In genomic region chr2:160883912-160884311, GRCm38 (mm10) we compare ENCODE assay signal across 13 mouse cellular contexts. TPM values are rescaled to one million over a fixed set of nuclear protein-coding genes. Genes with fewer than 3 reads are reported as not detected.
DNase-seq lines count a peak whose midpoint lies in the region; ATAC-seq and TF ChIP-seq lines count a peak whose summit lies in the region.
"Had no signal": no experiment of that assay in that cellular context is flagged by ENCODE, and none has a peak within 500 bp of the region (broad histone marks: within the 10 kb centered on the region; RNA-seq: fewer than 3 reads in every experiment).

No protein-coding gene starts in this region.

- H3K9me3 ChIP-seq in midbrain, embryonic 11.5 days (ENCODE audit: control insufficient read depth, low read length): no peaks in the 10 kb centered on the region
- no peaks in the 10 kb centered on the region for H3K9me3 ChIP-seq in midbrain, embryonic 10.5 days (replicated peaks)
- H3K9me3 ChIP-seq in stomach, postnatal 0 days (ENCODE audit: control insufficient read depth, low read length): no peaks in the 10 kb centered on the region
- H3K9me3 ChIP-seq: hindbrain, embryonic 12.5 days; megakaryocyte, embryonic 14.5 days; neural tube, embryonic 13.5 days had no signal

- H3K36me3 ChIP-seq in midbrain, embryonic 11.5 days (ENCODE audit: control insufficient read depth, insufficient read depth, low read length): no peaks in the 10 kb centered on the region
- H3K36me3 ChIP-seq in midbrain, embryonic 10.5 days: no peaks in the 10 kb centered on the region
- no peaks in the 10 kb centered on the region for H3K36me3 ChIP-seq in stomach, postnatal 0 days (ENCODE audit: control insufficient read depth, insufficient read depth, low read length)
- H3K36me3 ChIP-seq: hindbrain, embryonic 12.5 days; neural tube, embryonic 13.5 days had no signal

- no peak overlapping the region for H3K27ac ChIP-seq in midbrain, embryonic 11.5 days (ENCODE audit: low read depth, low read length)
- no peak overlapping the region for H3K27ac ChIP-seq in midbrain, embryonic 10.5 days (replicated peaks)
- H3K27ac ChIP-seq in stomach, postnatal 0 days (replicated peaks): no peak overlapping the region
- H3K27ac ChIP-seq: hindbrain, embryonic 12.5 days; neural tube, embryonic 13.5 days had no signal

- DNase-seq in adrenal gland, postnatal 10 days: peak; percentile 63
- DNase-seq in adrenal gland, adult 8-10 months: no peak
- DNase-seq in midbrain, embryonic 11.5 days (ENCODE audit: low spot score, missing footprints): peak; percentile 31
- no peak for DNase-seq in midbrain, embryonic 10.5 days (ENCODE audit: low spot score)
- peak; percentile 59 for DNase-seq in kidney, postnatal 10 days
- peak; percentile 18 for DNase-seq in stomach, postnatal 0 days (ENCODE audit: low spot score)
- no peak for DNase-seq in spleen, postnatal 4 days (ENCODE audit: low spot score in 2 of 2)
- DNase-seq in B cell, adult 2 months: no peak
- DNase-seq: embryo, embryonic 11 days; forebrain, postnatal 0 days had no signal

- peaks cover 3% of the 10 kb centered on the region; the same call in 1 of the 2 replicates for H3K4me1 ChIP-seq in midbrain, embryonic 11.5 days (ENCODE audit: control insufficient read depth, insufficient read depth, low read length)
- peaks cover 12% of the 10 kb centered on the region for H3K4me1 ChIP-seq in midbrain, embryonic 10.5 days
- H3K4me1 ChIP-seq in stomach, postnatal 0 days (replicated peaks; ENCODE audit: control insufficient read depth, insufficient read depth): no peaks in the 10 kb centered on the region

- 79% methylated on average over 4 of the region's 4 CpGs for WGBS in midbrain, embryonic 11.5 days
- 89% methylated on average over 4 of the region's 4 CpGs for WGBS in midbrain, embryonic 10.5 days
- 54% methylated on average over 4 of the region's 4 CpGs for WGBS in stomach, postnatal 0 days

- no peak for TF ChIP-seq CTCF in stomach, postnatal 0 days (IDR thresholded peaks at IDR 0.05; ENCODE audit: low read depth)

- H3K4me3 ChIP-seq in midbrain, embryonic 11.5 days (ENCODE audit: low read depth, low read length): no peak overlapping the region
- no peak overlapping the region for H3K4me3 ChIP-seq in midbrain, embryonic 10.5 days
- H3K4me3 ChIP-seq in stomach, postnatal 0 days (ENCODE audit: low read depth, low read length): no peak overlapping the region
- H3K4me3 ChIP-seq: hindbrain, embryonic 12.5 days; megakaryocyte, embryonic 14.5 days; neural tube, embryonic 13.5 days had no signal

- ATAC-seq in midbrain, embryonic 11.5 days (ENCODE audit: low FRiP score): no peak
- ATAC-seq in stomach, postnatal 0 days (ENCODE audit: low FRiP score, low TSS enrichment): no peak
- ATAC-seq: forebrain, postnatal 0 days had no signal

- no peak overlapping the region for H3K4me2 ChIP-seq in midbrain, embryonic 11.5 days
- H3K4me2 ChIP-seq in stomach, postnatal 0 days (replicated peaks; ENCODE audit: low read depth): no peak overlapping the region
- H3K4me2 ChIP-seq: hindbrain, embryonic 12.5 days; neural tube, embryonic 13.5 days had no signal

- peaks cover 7% of the 10 kb centered on the region; the same call in 1 of the 2 replicates for H3K27me3 ChIP-seq in midbrain, embryonic 11.5 days (ENCODE audit: control insufficient read depth, insufficient read depth, low read length)
- peaks cover 16% of the 10 kb centered on the region for H3K27me3 ChIP-seq in midbrain, embryonic 10.5 days (ENCODE audit: low read depth, poor library complexity, severe bottlenecking)
- no peaks in the 10 kb centered on the region; the same call in 1 of the 2 replicates for H3K27me3 ChIP-seq in stomach, postnatal 0 days (ENCODE audit: control insufficient read depth, insufficient read depth, low read length)

- H3K9ac ChIP-seq in midbrain, embryonic 11.5 days (ENCODE audit: low read length): no peak overlapping the region
- no peak overlapping the region for H3K9ac ChIP-seq in stomach, postnatal 0 days (ENCODE audit: low read length)
- H3K9ac ChIP-seq: forebrain, postnatal 0 days; hindbrain, embryonic 12.5 days; neural tube, embryonic 13.5 days had no signal

- TF ChIP-seq EP300 in stomach, postnatal 0 days (optimal IDR thresholded peaks at IDR 0.05): no peak

RNA-seq across cellular contexts. Expression of gene Lpin3, which starts 3.4 kb away (rescaled TPM):
- 10 to 100 TPM; 21.0 to 26.4 TPM for total RNA-seq in adrenal gland, postnatal 10 days (2021)
- total RNA-seq in adrenal gland, adult 8-10 months (2022): 10 to 100 TPM; 39.0 to 84.3 (median 50.2) TPM
- polyA plus RNA-seq in midbrain, embryonic 11.5 days (2014; fragmentation: Nextera tagmentation; extraction: Ambion mirVana): 0.10 and 0.21 TPM in 2 replicates
- polyA plus RNA-seq in midbrain, embryonic 10.5 days (2016; fragmentation: Nextera tagmentation; extraction: Ambion mirVana): 0.25 and 0.29 TPM in 2 replicates
- polyA plus RNA-seq in stomach, postnatal 0 days (2015; fragmentation: Nextera tagmentation; extraction: Ambion mirVana): 19.4 and 22.0 TPM in 2 replicates

RNA-seq across cellular contexts. Expression of gene Zhx3, which starts 11.1 kb away (rescaled TPM):
- 10 to 100 TPM; 62.9 to 85.1 TPM for total RNA-seq in adrenal gland, postnatal 10 days (2021)
- total RNA-seq in adrenal gland, adult 8-10 months (2022): 10 to 100 TPM; 66.1 to 97.0 (median 75.6) TPM
- 7.8 and 8.9 TPM in 2 replicates for polyA plus RNA-seq in midbrain, embryonic 11.5 days (2014; fragmentation: Nextera tagmentation; extraction: Ambion mirVana)
- 5.9 and 8.9 TPM in 2 replicates for polyA plus RNA-seq in midbrain, embryonic 10.5 days (2016; fragmentation: Nextera tagmentation; extraction: Ambion mirVana)
- 4.0 and 4.5 TPM in 2 replicates for polyA plus RNA-seq in stomach, postnatal 0 days (2015; fragmentation: Nextera tagmentation; extraction: Ambion mirVana)

RNA-seq across cellular contexts. Expression of gene Emilin3, which starts 28.2 kb away (rescaled TPM):
- under 1 TPM; 0.63 to 0.70 TPM for total RNA-seq in adrenal gland, postnatal 10 days (2021)
- not detected for total RNA-seq in adrenal gland, adult 8-10 months (2022)
- polyA plus RNA-seq in midbrain, embryonic 11.5 days (2014; fragmentation: Nextera tagmentation; extraction: Ambion mirVana): 2.6 and 2.9 TPM in 2 replicates
- 4.5 and 6.0 TPM in 2 replicates for polyA plus RNA-seq in midbrain, embryonic 10.5 days (2016; fragmentation: Nextera tagmentation; extraction: Ambion mirVana)
- polyA plus RNA-seq in stomach, postnatal 0 days (2015; fragmentation: Nextera tagmentation; extraction: Ambion mirVana): 7.2 and 8.5 TPM in 2 replicates

Comparison
In these comparisons a context has a peak if more than half of its experiments do, and no peak if none do; other contexts are left out.
1. DNase-seq: peak in adrenal gland, postnatal 10 days (single experiment), midbrain, embryonic 11.5 days (single experiment), kidney, postnatal 10 days (single experiment) and stomach, postnatal 0 days (single experiment); none in adrenal gland, adult 8-10 months (single experiment), midbrain, embryonic 10.5 days (single experiment), spleen, postnatal 4 days (0 of 2) and B cell, adult 2 months (0 of 2).
2. RNA of gene Lpin3, which starts 3.4 kb away (polyA plus RNA-seq): 19.4 to 22.0 TPM in stomach, postnatal 0 days; 0.25 to 0.29 TPM in midbrain, embryonic 10.5 days and 0.10 to 0.21 TPM in midbrain, embryonic 11.5 days; every median in the first group is over 10 times any median in the second.